8 mouse cellular contexts compared by ENCODE assay signal in genomic region chr7:137468174-137468573, GRCm38 (mm10). TPM values are rescaled to one million over a fixed set of nuclear protein-coding genes. Genes with fewer than 3 reads are reported as not detected.
DNase-seq lines count a peak whose midpoint lies in the region; ATAC-seq and TF ChIP-seq lines count a peak whose summit lies in the region.

No protein-coding gene starts in this region.

- no peaks in the 10 kb centered on the region for H3K4me1 ChIP-seq in kidney, embryonic 14.5 days (ENCODE audit: control insufficient read depth, insufficient read depth, low read length)
- peaks cover 0 to 2% of the 10 kb centered on the region in 2 experiments; a peak in 1 of 4 replicates for H3K4me1 ChIP-seq in ES-E14 (ENCODE audit: control insufficient read depth in 2 of 2, insufficient read depth in 2 of 2, low read length in 2 of 2, poor library complexity in 1 of 2)

- intact Hi-C loops in heart, postnatal 14 days (cut with DNase I), result loop anchor here (5.0 to 10.0 kb wide), 3 partner anchors 146 to 983 kb away; no protein-coding TSS in a partner anchor

- peak; percentile 45 for DNase-seq in kidney, adult 18-20 months
- DNase-seq in ES-E14 (ENCODE audit: low read depth, low spot score), result peak; percentile 39
- peak; percentile 68 for DNase-seq in brain, embryonic 14.5 days (ENCODE audit: low read depth)
- DNase-seq in heart, postnatal 14 days, result peak; percentile 45 to 66
- peak; percentile 37 to 42 for DNase-seq in left cerebral cortex, adult 18-20 months (ENCODE audit: low spot score in 2 of 2)
- peak; percentile 59 for DNase-seq in retina, postnatal 1 day
- no peak for DNase-seq in urinary bladder, postnatal 25 days (ENCODE audit: low spot score)

- TF ChIP-seq POLR2A in brain, embryonic 14.5 days (IDR thresholded peaks at IDR 0.05; ENCODE audit: borderline replicate concordance, extremely low read depth, insufficient read depth, insufficient read length, poor library complexity, severe bottlenecking), result no peak

- no peak overlapping the region for H3K4me3 ChIP-seq in kidney, embryonic 14.5 days (ENCODE audit: low read length)
- no peak overlapping the region for H3K4me3 ChIP-seq in ES-E14 (ENCODE audit: insufficient read depth in 1 of 2, low read depth in 1 of 2, low read length in 2 of 2, poor library complexity in 1 of 2, severe bottlenecking in 1 of 2)

- no peak for ATAC-seq in kidney, embryonic 14.5 days (ENCODE audit: low FRiP score, low TSS enrichment)

- H3K9ac ChIP-seq in kidney, embryonic 14.5 days (ENCODE audit: low read depth, low read length), result no peak overlapping the region
- no peak overlapping the region for H3K9ac ChIP-seq in ES-E14 (ENCODE audit: insufficient read depth, low read depth, low read length, poor library complexity, severe bottlenecking)

- 84% methylated on average over 4 of the region's 4 CpGs for WGBS in kidney, embryonic 14.5 days

- no peak overlapping the region for H3K27ac ChIP-seq in kidney, embryonic 14.5 days (ENCODE audit: low read depth, low read length)
- H3K27ac ChIP-seq in ES-E14 (ENCODE audit: insufficient read depth, low read depth, low read length, poor library complexity, severe bottlenecking), result no peak overlapping the region

- in situ Hi-C loops in ES-E14 (cut with MboI; ENCODE audit: low sequenced_read_pairs in 2 of 2, unreplicated experiment in 2 of 2), result loop anchor here in 1 of 2 experiments (10.0 kb wide), 1 partner anchor 133 kb away; no protein-coding TSS in a partner anchor

- peak; percentile 67; the same call in 1 of the 2 replicates for TF ChIP-seq CTCF in brain, embryonic 14.5 days (IDR thresholded peaks at IDR 0.05; ENCODE audit: borderline replicate concordance, extremely low read depth, insufficient read depth, insufficient read length)

- H3K36me3 ChIP-seq in kidney, embryonic 14.5 days (ENCODE audit: control insufficient read depth, insufficient read depth, low read length), result peaks cover 47% of the 10 kb centered on the region
- peaks cover 21% of the 10 kb centered on the region for H3K36me3 ChIP-seq in ES-E14 (ENCODE audit: control insufficient read depth, insufficient read depth, low read length, poor library complexity, severe bottlenecking)

- H3K4me2 ChIP-seq in kidney, embryonic 14.5 days (replicated peaks; ENCODE audit: low read depth, low read length), result no peak overlapping the region

- H3K9me3 ChIP-seq in kidney, embryonic 14.5 days (ENCODE audit: control insufficient read depth, low read length), result no peaks in the 10 kb centered on the region
- H3K9me3 ChIP-seq in ES-E14 (ENCODE audit: control insufficient read depth, insufficient read depth, low read depth, low read length), result no peaks in the 10 kb centered on the region

- no peaks in the 10 kb centered on the region for H3K27me3 ChIP-seq in kidney, embryonic 14.5 days (ENCODE audit: control insufficient read depth, insufficient read depth, low read length)

TF ChIP-seq in ES-E14, 5 proteins besides CTCF, POLR2A, EP300 and RAD21:
- TF ChIP-seq ZNF384 (IDR thresholded peaks at IDR 0.05; ENCODE audit: low read depth, low read length) (no peak), CHD2 (IDR thresholded peaks at IDR 0.05; ENCODE audit: low read depth, low read length) (no peak), HCFC1 (IDR thresholded peaks at IDR 0.05; ENCODE audit: borderline replicate concordance, insufficient read depth, low read length) (no peak), MAFK (IDR thresholded peaks at IDR 0.05; ENCODE audit: insufficient read depth, low read depth, low read length) (no peak), ZC3H11A (IDR thresholded peaks at IDR 0.05; ENCODE audit: borderline replicate concordance, low read depth, low read length) (no peak)

RNA-seq across cellular contexts. Expression of gene Glrx3, which starts 30.8 kb away (rescaled TPM):
- polyA plus RNA-seq in kidney, embryonic 14.5 days (2014; fragmentation: Nextera tagmentation; extraction: Ambion mirVana), result 289 and 319 TPM in 2 replicates
- total RNA-seq in ES-E14 (2012; rRNA removed), result 142 and 189 TPM in 2 replicates
- 132 and 136 TPM in 2 replicates for polyA plus RNA-seq in brain, embryonic 14.5 days (2012; rRNA removed)
- 100 to 1,000 TPM; 115 to 129 TPM for total RNA-seq in heart, postnatal 14 days (2021)
- 100 to 1,000 TPM in 1 of 2 experiments, 10 to 100 TPM in 1; 97.6 to 100 TPM for total RNA-seq in left cerebral cortex, adult 18-20 months (2021)

RNA-seq across cellular contexts. Expression of gene 9430038I01Rik, which starts 57.6 kb away (rescaled TPM):
- polyA plus RNA-seq in kidney, embryonic 14.5 days (2014; fragmentation: Nextera tagmentation; extraction: Ambion mirVana), result 29.4 and 38.1 TPM in 2 replicates
- 10.1 and 11.4 TPM in 2 replicates for total RNA-seq in ES-E14 (2012; rRNA removed)
- 6.9 and 7.9 TPM in 2 replicates for polyA plus RNA-seq in brain, embryonic 14.5 days (2012; rRNA removed)
- total RNA-seq in heart, postnatal 14 days (2021), result 1 to 10 TPM; 7.7 to 8.0 TPM
- 1 to 10 TPM; 3.1 to 4.3 TPM for total RNA-seq in left cerebral cortex, adult 18-20 months (2021)
